Mouse (Mus musculus) midbrain, embryonic 15.5 days (tissue): Measurements from ENCODE around the gene Vps33a. TPM values are rescaled to one million over a fixed set of nuclear protein-coding genes. Genes with fewer than 3 reads are reported as not detected.
A peak's percentile ranks its signal among the peaks of the same experiment; 100 is the strongest.

Experiments
- ATAC-seq: fragments of 200-750 bp; cut with Nextera tagmentation; replicated peaks from 2 replicates; pipeline ENCODE4 v1.8.0; 2017; ENCODE audit warnings: moderate TSS enrichment
- H3K27ac ChIP-seq: fragments of 300-500 bp; sonication (generic); 2 replicates; pipeline ENCODE4 v1.5.1; 2015; ENCODE audit warnings: mild to moderate bottlenecking, inconsistent platforms
- H3K27me3 ChIP-seq: fragments of 300-500 bp; sonication (generic); replicated peaks from 2 replicates; pipeline ENCODE4 v1.6.1; 2015; ENCODE audit warnings: inconsistent platforms
- H3K36me3 ChIP-seq: fragments of 300-500 bp; sonication (generic); replicated peaks from 2 replicates; pipeline ENCODE4 v1.6.1; 2015; ENCODE audit warnings: inconsistent platforms
- H3K4me1 ChIP-seq: fragments of 300-500 bp; sonication (generic); 2 replicates; pipeline ENCODE4 v1.6.1; 2015; ENCODE audit warnings: inconsistent platforms
- H3K4me2 ChIP-seq: fragments of 300-500 bp; sonication (generic); 2 replicates; pipeline ENCODE4 v1.6.1; 2015; ENCODE audit warnings: inconsistent platforms, mild to moderate bottlenecking, moderate library complexity
- H3K4me3 ChIP-seq: fragments of 300-500 bp; sonication (generic); 2 replicates; pipeline ENCODE4 v1.5.1; 2015; ENCODE audit warnings: mild to moderate bottlenecking, inconsistent platforms
- H3K9ac ChIP-seq: fragments of 300-500 bp; sonication (generic); 2 replicates; pipeline ENCODE4 v1.6.1; 2015; ENCODE audit warnings: mild to moderate bottlenecking, inconsistent platforms
- H3K9me3 ChIP-seq: fragments of 300-500 bp; sonication (generic); 2 replicates; pipeline ENCODE4 v1.6.1; 2016; ENCODE audit warnings: inconsistent platforms
- WGBS: fragments of 180-500 bp; shearing (Covaris S2); methylation state at CpG from one replicate; pipeline ENCODE4 v1.1.7; 2015; ENCODE audit warnings: mixed read lengths; 5-methylcytosine and 5-hydroxymethylcytosine counted together
- polyA plus RNA-seq: library from polyadenylated mRNA; unstranded; fragments of >200 nt; fragmentation: Nextera tagmentation; extraction: Ambion mirVana; gene quantifications from 2 replicates; pipeline ENCODE4 v1.2.1, GENCODE M21; 2015

The Vps33a gene
- 46.4 and 47.2 TPM in 2 replicates for polyA plus RNA-seq

GRCm38 (mm10) chr5:123572357-123573186, at the start of gene Vps33a:
TSS of gene Vps33a (minus strand) at chr5:123573038.
- H3K27ac ChIP-seq, result peak within 1 kb of the TSS; percentile 78
- H3K4me3 ChIP-seq, result peak within 1 kb of the TSS; percentile 71
- peak within 1 kb of the TSS; percentile 76 for H3K9ac ChIP-seq
- peaks cover 14% of the 10 kb centered on the region; the same call in 1 of the 2 replicates for H3K36me3 ChIP-seq
- no peaks in the 10 kb centered on the region for H3K9me3 ChIP-seq
- peak; percentile 91 for ATAC-seq
- H3K4me1 ChIP-seq, result peaks cover 14% of the 10 kb centered on the region
- no peaks in the 10 kb centered on the region for H3K27me3 ChIP-seq
- peak within 1 kb of the TSS; percentile 94 for H3K4me2 ChIP-seq
- WGBS, result under 1% methylated on average over 54 of the region's 54 CpGs

DNA sequence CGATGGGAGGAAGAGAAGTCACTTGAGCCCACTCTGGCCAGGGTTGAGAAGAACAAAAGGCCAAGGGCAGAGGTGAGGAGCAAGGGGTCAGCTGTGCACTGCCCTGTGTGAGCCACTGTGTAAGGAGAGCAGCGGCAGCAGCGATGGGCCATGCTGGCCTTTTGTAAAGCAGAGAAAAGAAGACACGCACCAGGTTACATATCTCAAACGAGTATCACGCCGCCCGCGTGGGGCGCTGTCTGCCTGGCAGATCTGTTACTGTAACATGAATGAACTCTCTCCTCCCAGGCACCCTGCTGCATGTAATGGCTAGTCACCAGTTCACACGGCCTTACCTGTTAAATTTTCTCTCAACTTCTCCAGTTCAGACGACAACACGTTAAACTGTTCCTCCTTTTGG, 49.6 kb upstream of the Vps33a start:
- Histone ChIP-seq H3K36me3 (peaks cover 41% of the 10 kb centered on the region), H3K9me3 (no peaks in the 10 kb centered on the region), H3K4me1 (no peaks in the 10 kb centered on the region), H3K27ac (no peak overlapping the region), H3K4me3 (no peak overlapping the region), H3K27me3 (no peaks in the 10 kb centered on the region), H3K4me2 (no peak overlapping the region), H3K9ac (no peak overlapping the region)
- ATAC-seq, result no peak
- WGBS, result 54% methylated on average over 13 of the region's 13 CpGs

DNA sequence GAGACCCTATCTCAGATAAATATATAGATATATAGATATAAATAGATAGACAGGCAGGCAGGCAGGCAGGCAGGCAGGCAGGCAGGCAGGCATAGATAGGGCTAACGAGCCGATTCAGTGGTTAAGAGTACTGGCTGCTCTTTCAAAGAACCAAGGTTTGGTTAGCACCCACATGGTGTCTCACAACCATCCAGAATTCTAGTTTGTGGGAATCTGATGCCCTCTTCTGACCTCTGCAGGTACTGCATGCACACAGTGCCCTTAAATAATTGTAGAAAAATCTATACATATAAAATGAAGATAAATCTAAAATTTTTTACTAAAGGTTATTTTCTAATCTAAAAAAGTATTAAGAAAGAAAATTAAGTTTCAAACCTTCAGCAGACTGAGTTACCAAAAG, 45.7 kb upstream of the Vps33a start:
- no peak overlapping the region for H3K4me2 ChIP-seq
- H3K9me3 ChIP-seq, result no peaks in the 10 kb centered on the region
- ATAC-seq, result no peak
- no peak overlapping the region for H3K9ac ChIP-seq
- H3K36me3 ChIP-seq, result peaks cover 70% of the 10 kb centered on the region
- WGBS, result 69% methylated on average over 2 of the region's 2 CpGs
- no peak overlapping the region for H3K4me3 ChIP-seq
- H3K27ac ChIP-seq, result no peak overlapping the region
- no peaks in the 10 kb centered on the region for H3K4me1 ChIP-seq
- no peaks in the 10 kb centered on the region for H3K27me3 ChIP-seq

GRCm38 (mm10) chr5:123614246-123614645, 41.4 kb upstream of the Vps33a start:
- H3K36me3 ChIP-seq, result peaks cover 58% of the 10 kb centered on the region
- ATAC-seq, result no peak
- H3K4me3 ChIP-seq, result no peak overlapping the region
- 94% methylated on average over 24 of the region's 24 CpGs for WGBS
- no peaks in the 10 kb centered on the region for H3K4me1 ChIP-seq
- no peak overlapping the region for H3K4me2 ChIP-seq
- no peaks in the 10 kb centered on the region for H3K9me3 ChIP-seq
- no peaks in the 10 kb centered on the region for H3K27me3 ChIP-seq
- no peak overlapping the region for H3K27ac ChIP-seq
- no peak overlapping the region for H3K9ac ChIP-seq

- no peak for ATAC-seq
- Histone ChIP-seq H3K4me3 (no peak overlapping the region), H3K36me3 (peaks cover 51% of the 10 kb centered on the region), H3K4me1 (no peaks in the 10 kb centered on the region), H3K9ac (no peak overlapping the region), H3K27ac (no peak overlapping the region), H3K27me3 (no peaks in the 10 kb centered on the region), H3K9me3 (no peaks in the 10 kb centered on the region), H3K4me2 (no peak overlapping the region)
- WGBS, result 25% methylated on average over 4 of the region's 4 CpGs
These were observed 37.0 kb upstream of the Vps33a start for GRCm38 (mm10) chr5:123609843-123610242.

DNA sequence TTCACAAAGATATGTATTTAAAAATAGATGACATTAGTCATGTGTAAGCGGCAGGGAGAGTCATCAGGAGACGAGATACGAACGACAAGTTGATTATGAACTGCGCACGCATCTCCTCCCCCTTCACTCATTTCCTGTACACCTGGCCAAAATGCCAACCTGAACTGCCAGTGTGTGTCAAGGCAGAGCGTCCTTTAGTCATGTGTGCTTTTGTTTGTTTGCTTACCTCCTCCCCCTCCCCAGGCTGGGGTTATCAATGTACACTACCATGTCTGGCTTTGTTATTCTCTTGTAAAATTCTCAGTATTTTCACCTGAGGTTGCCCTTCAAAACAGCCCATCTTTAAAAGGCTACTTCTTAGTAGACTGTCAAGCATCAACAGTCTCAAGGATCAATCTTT, 36.6 kb upstream of the Vps33a start:
- Histone ChIP-seq H3K4me1 (no peaks in the 10 kb centered on the region), H3K27ac (no peak overlapping the region), H3K9ac (no peak overlapping the region), H3K9me3 (no peaks in the 10 kb centered on the region), H3K36me3 (peaks cover 48% of the 10 kb centered on the region), H3K4me2 (no peak overlapping the region), H3K4me3 (no peak overlapping the region), H3K27me3 (no peaks in the 10 kb centered on the region)
- ATAC-seq, result no peak
- WGBS, result 95% methylated on average over 7 of the region's 7 CpGs

DNA sequence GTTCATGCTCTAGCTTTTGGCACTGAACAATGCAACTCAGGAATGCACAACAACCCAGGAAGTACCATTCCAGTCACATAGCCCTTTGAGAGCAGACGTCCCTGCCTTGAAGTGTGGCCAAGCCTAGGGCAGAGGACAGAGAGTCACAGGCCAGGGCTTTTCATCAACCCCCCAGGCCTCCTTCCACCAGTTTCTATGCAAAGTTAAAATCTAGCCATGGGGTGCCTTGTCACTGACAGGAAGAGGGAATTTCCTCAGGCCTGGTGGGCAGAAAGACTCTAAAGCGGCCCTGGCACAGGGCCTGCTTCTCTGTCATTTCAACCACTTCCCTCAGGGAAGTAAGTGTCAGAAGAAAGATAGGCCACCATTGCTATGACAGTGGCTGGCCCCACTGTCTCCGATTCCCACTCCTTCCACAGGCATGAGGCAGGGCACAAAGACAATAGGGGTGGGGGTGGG, 34.4 kb upstream of the Vps33a start:
- Histone ChIP-seq H3K9ac (no peak overlapping the region), H3K27ac (peak overlapping the region; percentile 24; the same call in 1 of the 2 replicates)
- no peak for ATAC-seq

DNA sequence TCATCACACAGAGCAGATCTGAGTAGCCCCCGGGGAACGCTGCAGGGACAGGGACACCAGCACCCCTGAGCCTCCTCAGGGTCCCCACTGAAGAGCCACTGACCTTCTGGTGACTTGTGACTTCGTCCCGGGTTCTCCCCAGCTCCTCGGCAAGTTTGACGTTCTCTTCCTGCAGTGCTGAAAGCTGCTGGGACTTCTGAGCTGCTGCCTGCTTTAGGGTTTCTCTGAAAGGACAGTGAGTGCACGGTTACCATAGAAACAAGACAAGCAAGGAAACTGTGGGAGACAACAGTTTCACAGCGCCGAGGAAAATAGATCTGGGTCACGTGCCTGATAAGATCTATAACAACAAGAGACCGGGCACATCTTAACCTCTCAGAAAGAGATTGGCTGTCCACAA, 30.7 kb upstream of the Vps33a start:
- Histone ChIP-seq H3K4me2 (peak overlapping the region; percentile 32; the same call in 1 of the 2 replicates), H3K27me3 (no peaks in the 10 kb centered on the region), H3K27ac (peak overlapping the region; percentile 63), H3K36me3 (peaks cover 31% of the 10 kb centered on the region), H3K9me3 (no peaks in the 10 kb centered on the region), H3K9ac (0 out of 2 replicates have a peak overlapping the region, but pooled peaks have one; percentile 22), H3K4me1 (peaks cover 6% of the 10 kb centered on the region), H3K4me3 (no peak overlapping the region)
- 37% methylated on average over 11 of the region's 11 CpGs for WGBS
- peak; percentile 71; the same call in 1 of the 2 replicates for ATAC-seq

More for the DNA sequence above, 34.4 kb upstream of the Vps33a start:
- H3K36me3 ChIP-seq, result peaks cover 35% of the 10 kb centered on the region
- 71% methylated on average over 3 of the region's 3 CpGs for WGBS
- H3K4me1 ChIP-seq, result peaks cover 6% of the 10 kb centered on the region
- no peaks in the 10 kb centered on the region for H3K27me3 ChIP-seq
- H3K9me3 ChIP-seq, result no peaks in the 10 kb centered on the region
- no peak overlapping the region for H3K4me3 ChIP-seq
- H3K4me2 ChIP-seq, result no peak overlapping the region

DNA sequence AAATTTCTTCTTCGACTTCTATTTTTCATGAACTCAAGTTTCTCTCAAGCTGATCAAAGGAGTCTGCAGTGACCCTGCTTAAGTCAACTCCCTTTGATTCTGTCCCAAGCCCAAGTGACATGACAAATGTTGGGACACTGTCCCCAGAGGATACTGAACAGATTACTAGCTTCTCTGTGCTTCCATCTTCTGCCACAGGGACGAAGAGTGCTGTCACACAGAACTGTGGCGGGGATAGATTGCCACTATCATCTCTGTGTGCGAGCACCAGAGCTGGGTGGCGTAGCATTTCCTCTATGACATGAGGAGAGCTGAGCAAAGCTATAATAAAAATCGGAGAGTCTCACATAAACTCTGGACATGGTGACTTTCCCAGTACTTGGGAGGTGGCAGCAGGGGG, 29.3 kb upstream of the Vps33a start:
- no peak overlapping the region for H3K27ac ChIP-seq
- ATAC-seq, result no peak
- H3K4me3 ChIP-seq, result no peak overlapping the region
- H3K36me3 ChIP-seq, result peaks cover 29% of the 10 kb centered on the region
- peaks cover 6% of the 10 kb centered on the region for H3K4me1 ChIP-seq
- H3K9me3 ChIP-seq, result no peaks in the 10 kb centered on the region
- no peak overlapping the region for H3K9ac ChIP-seq
- H3K27me3 ChIP-seq, result no peaks in the 10 kb centered on the region
- 96% methylated on average over 6 of the region's 6 CpGs for WGBS
- H3K4me2 ChIP-seq, result no peak overlapping the region

- peaks cover 24% of the 10 kb centered on the region for H3K36me3 ChIP-seq
- no peak overlapping the region for H3K4me3 ChIP-seq
- H3K9ac ChIP-seq, result no peak overlapping the region
- H3K27ac ChIP-seq, result no peak overlapping the region
- no peak overlapping the region for H3K4me2 ChIP-seq
- no peaks in the 10 kb centered on the region for H3K9me3 ChIP-seq
- no peak for ATAC-seq
- H3K4me1 ChIP-seq, result peaks cover 6% of the 10 kb centered on the region
- H3K27me3 ChIP-seq, result no peaks in the 10 kb centered on the region
- 51% methylated on average over 6 of the region's 6 CpGs for WGBS
These were observed 26.5 kb upstream of the Vps33a start for GRCm38 (mm10) chr5:123599319-123599718.

GRCm38 (mm10) chr5:123593622-123594280, 20.9 kb upstream of the Vps33a start:
- Histone ChIP-seq H3K27ac (no peak overlapping the region), H3K27me3 (no peaks in the 10 kb centered on the region), H3K36me3 (peaks cover 27% of the 10 kb centered on the region), H3K9ac (no peak overlapping the region), H3K4me2 (no peak overlapping the region), H3K4me3 (no peak overlapping the region), H3K9me3 (no peaks in the 10 kb centered on the region), H3K4me1 (no peaks in the 10 kb centered on the region)
- no peak for ATAC-seq
- 82% methylated on average over 10 of the region's 10 CpGs for WGBS

GRCm38 (mm10) chr5:123580043-123580442, 7.2 kb upstream of the Vps33a start:
- H3K4me1 ChIP-seq, result no peaks in the 10 kb centered on the region
- no peak overlapping the region for H3K9ac ChIP-seq
- no peak overlapping the region for H3K27ac ChIP-seq
- peaks cover 53% of the 10 kb centered on the region for H3K36me3 ChIP-seq
- no peak for ATAC-seq
- no peaks in the 10 kb centered on the region for H3K9me3 ChIP-seq
- WGBS, result 88% methylated on average over 6 of the region's 6 CpGs
- no peaks in the 10 kb centered on the region for H3K27me3 ChIP-seq
- no peak overlapping the region for H3K4me2 ChIP-seq
- H3K4me3 ChIP-seq, result no peak overlapping the region
